Mouse (Mus musculus) kidney, postnatal 0 days (tissue): Measurements from ENCODE around the gene Oxnad1. TPM values are rescaled to one million over a fixed set of nuclear protein-coding genes. Genes with fewer than 3 reads are reported as not detected.
"Not testable (repeated sequence)": the region's sequence is repeated elsewhere in the genome, so short reads cannot be mapped to it uniquely, and the experiment has no call there.

Source experiments
- ATAC-seq: fragments of 200-750 bp; cut with Nextera tagmentation; replicated peaks from 2 replicates; pipeline ENCODE4 v1.8.0; 2017; ENCODE audit warnings: low read depth, moderate number of reproducible peaks, moderate TSS enrichment, moderate library complexity; ENCODE audit not compliant: low FRiP score
- DNase-seq: peaks from one replicate; pipeline ENCODE4 v3.0.0-alpha.2; 2016; ENCODE audit warnings: low spot score
- H3K27ac ChIP-seq: fragments of 300-500 bp; sonication (generic); 2 replicates; pipeline ENCODE4 v1.5.1; 2014; ENCODE audit warnings: mild to moderate bottlenecking
- H3K27me3 ChIP-seq: fragments of 300-500 bp; sonication (generic); 2 replicates; pipeline ENCODE4 v1.6.1; 2014; ENCODE audit warnings: low read length, mixed read lengths; ENCODE audit not compliant: insufficient read depth
- H3K36me3 ChIP-seq: fragments of 300-500 bp; sonication (generic); 2 replicates; pipeline ENCODE4 v1.6.1; 2014; ENCODE audit warnings: low read length, mixed read lengths; ENCODE audit not compliant: insufficient read depth
- H3K4me1 ChIP-seq: fragments of 300-500 bp; sonication (generic); replicated peaks from 2 replicates; pipeline ENCODE4 v1.6.1; 2014; ENCODE audit warnings: antibody characterized with exemption, low read length, mixed read lengths; ENCODE audit not compliant: insufficient read depth
- H3K4me2 ChIP-seq: fragments of 300-500 bp; sonication (generic); 2 replicates; pipeline ENCODE4 v1.6.1; 2014; ENCODE audit warnings: mild to moderate bottlenecking, low read length, moderate library complexity, mixed read lengths
- H3K4me3 ChIP-seq: fragments of 300-500 bp; sonication (generic); replicated peaks from 2 replicates; pipeline ENCODE4 v1.5.1; 2014; ENCODE audit warnings: low read depth, low read length
- H3K9ac ChIP-seq: fragments of 300-500 bp; sonication (generic); 2 replicates; pipeline ENCODE4 v1.6.1; 2014; ENCODE audit warnings: low read depth, low read length
- H3K9me3 ChIP-seq: fragments of 300-500 bp; sonication (generic); replicated peaks from 2 replicates; pipeline ENCODE4 v1.6.1; 2016; ENCODE audit warnings: low read length, inconsistent platforms, mixed read lengths
- CTCF ChIP-seq: IDR thresholded peaks from 2 replicates; pipeline ENCODE4 v1.5.1; 2016; ENCODE audit warnings: antibody characterized with exemption, low read depth, mild to moderate bottlenecking, moderate library complexity
- WGBS: fragments of 180-500 bp; shearing (Covaris S2); extraction: QIAGEN DNeasy Blood & Tissue Kit; methylation state at CpG from one replicate; pipeline ENCODE4 v1.1.7; 2014; 5-methylcytosine and 5-hydroxymethylcytosine counted together
- polyA plus RNA-seq: library from polyadenylated mRNA; unstranded; fragments of >200 nt; fragmentation: Nextera tagmentation; extraction: Ambion mirVana; gene quantifications from 2 replicates; pipeline ENCODE4 v1.2.1, GENCODE M21; 2015

The Oxnad1 gene
- polyA plus RNA-seq, 1 experiment from 2014 or later = 31.6 TPM

GRCm38 (mm10) chr14:32128409-32128808 lies 43.2 kb downstream of the Oxnad1 start:
- Histone ChIP-seq H3K4me1 (no peaks in the 10 kb centered on the region), H3K9ac (no peak overlapping the region), H3K27me3 (no peaks in the 10 kb centered on the region), H3K27ac (no peak overlapping the region), H3K4me3 (no peak overlapping the region), H3K36me3 (no peaks in the 10 kb centered on the region), H3K4me2 (no peak overlapping the region), H3K9me3 (no peaks in the 10 kb centered on the region)
- 73% methylated on average over 5 of the region's 5 CpGs for WGBS
- no peak for TF ChIP-seq CTCF
- no peak for ATAC-seq
- DNase-seq = no peak

GRCm38 (mm10) chr14:32131836-32132235 lies 46.7 kb downstream of the Oxnad1 start:
- no peaks in the 10 kb centered on the region for H3K9me3 ChIP-seq
- no peak for TF ChIP-seq CTCF
- no peak overlapping the region for H3K9ac ChIP-seq
- H3K27me3 ChIP-seq = no peaks in the 10 kb centered on the region
- H3K4me2 ChIP-seq = no peak overlapping the region
- ATAC-seq (no peak), DNase-seq (no peak)
- 83% methylated on average over 4 of the region's 4 CpGs for WGBS
- H3K27ac ChIP-seq = no peak overlapping the region
- H3K36me3 ChIP-seq = no peaks in the 10 kb centered on the region
- no peak overlapping the region for H3K4me3 ChIP-seq
- no peaks in the 10 kb centered on the region for H3K4me1 ChIP-seq

- no peak for TF ChIP-seq CTCF
- WGBS = 76% methylated on average over 2 of the region's 2 CpGs
- Histone ChIP-seq H3K36me3 (no peaks in the 10 kb centered on the region), H3K4me1 (no peaks in the 10 kb centered on the region), H3K27ac (no peak overlapping the region), H3K9me3 (no peaks in the 10 kb centered on the region), H3K9ac (no peak overlapping the region), H3K4me3 (no peak overlapping the region), H3K27me3 (no peaks in the 10 kb centered on the region), H3K4me2 (no peak overlapping the region)
- DNase-seq (no peak), ATAC-seq (no peak)
Observed at GRCm38 (mm10) chr14:32134293-32134692, 49.1 kb downstream of the Oxnad1 start.

GRCm38 (mm10) chr14:32136467-32136866 lies 51.3 kb downstream of the Oxnad1 start:
- H3K9me3 ChIP-seq, H3K36me3 ChIP-seq, ATAC-seq, H3K27ac ChIP-seq, H3K9ac ChIP-seq, DNase-seq, H3K4me3 ChIP-seq, H3K4me2 ChIP-seq, H3K4me1 ChIP-seq, H3K27me3 ChIP-seq: not testable (repeated sequence)
- WGBS = 45% methylated on average over 3 of the region's 3 CpGs

GRCm38 (mm10) chr14:32140359-32140965 lies 55.3 kb downstream of the Oxnad1 start:
- H3K4me3 ChIP-seq = no peak overlapping the region
- H3K27ac ChIP-seq = no peak overlapping the region
- H3K9ac ChIP-seq = no peak overlapping the region
- no peaks in the 10 kb centered on the region for H3K36me3 ChIP-seq
- 77% methylated on average over 5 of the region's 5 CpGs for WGBS
- H3K4me2 ChIP-seq = no peak overlapping the region
- TF ChIP-seq CTCF = no peak
- DNase-seq (no peak), ATAC-seq (no peak)
- no peaks in the 10 kb centered on the region for H3K4me1 ChIP-seq
- no peaks in the 10 kb centered on the region for H3K9me3 ChIP-seq
- no peaks in the 10 kb centered on the region for H3K27me3 ChIP-seq

GRCm38 (mm10) chr14:32141723-32142122 lies 56.5 kb downstream of the Oxnad1 start, which contains the start of gene Msmb:
Gene Msmb, plus strand, starts transcription at chr14:32142023.
- no peaks in the 10 kb centered on the region for H3K27me3 ChIP-seq
- WGBS = 89% methylated on average over 5 of the region's 5 CpGs
- H3K4me3 ChIP-seq = no peak within 1 kb of the TSS
- DNase-seq (no peak), ATAC-seq (no peak)
- H3K4me2 ChIP-seq = no peak within 1 kb of the TSS
- H3K9ac ChIP-seq = no peak within 1 kb of the TSS
- no peaks in the 10 kb centered on the region for H3K36me3 ChIP-seq
- H3K9me3 ChIP-seq = no peaks in the 10 kb centered on the region
- no peak for TF ChIP-seq CTCF
- H3K27ac ChIP-seq = no peak within 1 kb of the TSS
- no peaks in the 10 kb centered on the region for H3K4me1 ChIP-seq

DNA sequence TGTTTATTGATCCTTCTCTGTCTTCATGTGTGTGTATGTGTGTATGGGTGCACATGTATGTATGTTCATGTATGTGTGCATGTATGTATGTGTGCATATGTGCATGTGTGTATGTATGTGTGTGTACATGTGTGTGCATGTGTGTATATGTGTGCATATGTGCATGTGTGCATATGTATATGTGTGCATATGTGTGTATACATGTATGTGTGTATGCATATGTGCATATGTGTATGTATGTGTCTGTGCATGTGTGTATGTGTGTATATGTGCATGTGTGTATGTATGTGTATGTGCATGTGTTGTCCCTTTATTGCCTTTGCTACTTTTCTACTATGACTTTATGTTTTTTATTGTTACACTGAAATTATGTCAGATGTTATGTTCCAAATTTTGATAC lies 59.6 kb downstream of the Oxnad1 start:
- DNase-seq (no peak), ATAC-seq (no peak)
- Histone ChIP-seq H3K9ac (no peak overlapping the region), H3K36me3 (no peaks in the 10 kb centered on the region), H3K27ac (no peak overlapping the region), H3K27me3 (no peaks in the 10 kb centered on the region), H3K4me1 (no peaks in the 10 kb centered on the region), H3K9me3 (no peaks in the 10 kb centered on the region), H3K4me3 (no peak overlapping the region), H3K4me2 (no peak overlapping the region)
- no peak for TF ChIP-seq CTCF
